Mouse (Mus musculus) neural tube, embryonic 13.5 days (tissue): ENCODE measurements around the gene Clhc1. TPM values are rescaled to one million over a fixed set of nuclear protein-coding genes. Genes with fewer than 3 reads are reported as not detected.

Source experiments
- ATAC-seq: fragments of 200-750 bp; cut with Nextera tagmentation; 2 replicates; pipeline ENCODE4 v1.8.0; 2017; ENCODE audit warnings: low read depth, mild to moderate bottlenecking, moderate TSS enrichment, moderate library complexity
- H3K27ac ChIP-seq: fragments of 300-500 bp; sonication (generic); replicated peaks from 2 replicates; pipeline ENCODE4 v1.5.1; 2015; ENCODE audit warnings: moderate library complexity, mild to moderate bottlenecking, inconsistent platforms
- H3K27me3 ChIP-seq: fragments of 300-500 bp; sonication (generic); 2 replicates; pipeline ENCODE4 v1.6.1; 2015; ENCODE audit warnings: mild to moderate bottlenecking, inconsistent platforms
- H3K36me3 ChIP-seq: fragments of 300-500 bp; sonication (generic); 2 replicates; pipeline ENCODE4 v1.6.1; 2015; ENCODE audit warnings: mild to moderate bottlenecking, inconsistent platforms
- H3K4me1 ChIP-seq: fragments of 300-500 bp; sonication (generic); replicated peaks from 2 replicates; pipeline ENCODE4 v1.6.1; 2015; ENCODE audit warnings: inconsistent platforms
- H3K4me2 ChIP-seq: fragments of 300-500 bp; sonication (generic); 2 replicates; pipeline ENCODE4 v1.6.1; 2015; ENCODE audit warnings: inconsistent platforms, mild to moderate bottlenecking, moderate library complexity
- H3K4me3 ChIP-seq: fragments of 300-500 bp; sonication (generic); 2 replicates; pipeline ENCODE4 v1.5.1; 2015; ENCODE audit warnings: mild to moderate bottlenecking, inconsistent platforms
- H3K9ac ChIP-seq: fragments of 300-500 bp; sonication (generic); 2 replicates; pipeline ENCODE4 v1.6.1; 2015; ENCODE audit warnings: moderate library complexity, mild to moderate bottlenecking, inconsistent platforms
- H3K9me3 ChIP-seq: fragments of 300-500 bp; sonication (generic); 2 replicates; pipeline ENCODE4 v1.6.1; 2016; ENCODE audit warnings: inconsistent platforms
- WGBS: fragments of 180-500 bp; shearing (Covaris S2); methylation state at CpG from one replicate; pipeline ENCODE4 v1.1.7; 2015; 5-methylcytosine and 5-hydroxymethylcytosine counted together
- polyA plus RNA-seq: library from polyadenylated mRNA; unstranded; fragments of >200 nt; fragmentation: Nextera tagmentation; extraction: Ambion mirVana; gene quantifications from 2 replicates; pipeline ENCODE4 v1.2.1, GENCODE M21; 2015

Gene Clhc1
- polyA plus RNA-seq, 1 experiment from 2014 or later = 0.35 TPM

DNA sequence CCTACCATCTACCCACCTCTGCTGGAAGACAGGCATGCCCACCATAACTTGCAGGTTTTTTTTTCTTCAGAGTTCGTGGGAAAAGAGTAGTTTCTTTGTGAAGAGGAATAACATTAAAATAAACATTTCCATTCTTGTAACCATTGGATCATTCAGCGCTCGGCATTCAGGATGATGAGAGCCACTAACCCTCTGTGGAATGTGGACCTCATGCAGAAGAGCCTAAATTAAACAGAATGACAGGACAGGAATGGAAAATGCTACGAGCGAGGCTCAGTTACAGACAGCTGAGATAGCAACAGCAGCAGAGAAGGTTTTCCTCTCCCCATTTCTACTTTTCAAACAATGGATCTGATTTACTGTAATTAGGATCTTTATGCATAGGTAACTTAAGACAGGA is 78.8 kb downstream of the Clhc1 start:
- ATAC-seq = no peak
- no peaks in the 10 kb centered on the region for H3K36me3 ChIP-seq
- no peak overlapping the region for H3K4me3 ChIP-seq
- H3K9ac ChIP-seq = no peak overlapping the region
- 71% methylated on average over 5 of the region's 5 CpGs for WGBS
- H3K4me2 ChIP-seq = no peak overlapping the region
- H3K27me3 ChIP-seq = no peaks in the 10 kb centered on the region
- H3K9me3 ChIP-seq = no peaks in the 10 kb centered on the region
- H3K4me1 ChIP-seq = no peaks in the 10 kb centered on the region
- no peak overlapping the region for H3K27ac ChIP-seq

DNA sequence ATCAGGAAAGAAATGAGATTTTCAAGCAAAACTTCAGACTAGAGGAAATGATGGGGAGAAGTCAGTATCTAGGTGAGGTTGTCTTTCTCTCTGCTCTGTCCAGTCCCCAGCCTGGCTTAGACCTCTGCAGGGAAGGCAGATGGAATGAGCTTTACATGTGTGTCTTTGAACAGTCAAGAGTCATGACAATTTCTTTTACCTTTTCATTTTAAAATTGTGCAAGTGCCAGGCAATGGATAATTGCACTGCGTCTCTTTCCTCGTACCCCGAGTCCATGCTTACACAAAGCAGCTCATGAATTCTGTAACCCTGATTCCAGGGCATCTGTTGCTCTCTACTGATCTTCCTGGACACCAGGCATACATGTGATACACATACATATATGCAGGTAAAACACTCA is 80.0 kb downstream of the Clhc1 start:
- Histone ChIP-seq H3K4me1 (0 out of 2 replicates have a peak, but pooled peaks cover 7% of the 10 kb centered on the region), H3K9me3 (no peaks in the 10 kb centered on the region), H3K4me2 (no peak overlapping the region), H3K9ac (no peak overlapping the region), H3K27me3 (no peaks in the 10 kb centered on the region), H3K4me3 (no peak overlapping the region), H3K27ac (no peak overlapping the region), H3K36me3 (no peaks in the 10 kb centered on the region)
- WGBS = 95% methylated on average over 3 of the region's 3 CpGs
- ATAC-seq = no peak

Other genes starting within 250 kb of the Clhc1 start
- 71.9 and 74.4 TPM in 2 replicates for gene Ccdc88a, start 174.3 kb upstream of the Clhc1 start, polyA plus RNA-seq
- 14.4 and 17.8 TPM in 2 replicates for gene Prorsd1, start 32.9 kb upstream of the Clhc1 start, polyA plus RNA-seq
- gene Mtif2, start 21.5 kb upstream of the Clhc1 start, polyA plus RNA-seq = 53.1 and 59.4 TPM in 2 replicates
- gene Rps27a, start 159 bp downstream of the Clhc1 start, polyA plus RNA-seq = 685 and 734 TPM in 2 replicates
- 115 and 118 TPM in 2 replicates for gene Rtn4, start 145.0 kb downstream of the Clhc1 start, polyA plus RNA-seq